Mouse (Mus musculus) E14TG2a.4 (cell line): ENCODE data around the gene Gm26992.
"Not testable (repeated sequence)": the region's sequence is repeated elsewhere in the genome, so short reads cannot be mapped to it uniquely, and the experiment has no call there.

ENCODE experiments used
- CTCF ChIP-seq: conservative IDR thresholded peaks from 2 replicates; pipeline ENCODE4 v1.5.1; 2014; ENCODE audit warnings: low read length
- NANOG ChIP-seq: IDR thresholded peaks from 2 replicates; pipeline ENCODE4 v1.6.1; 2014; ENCODE audit warnings: borderline replicate concordance, low read length, mixed read lengths
- POU5F1 ChIP-seq: IDR thresholded peaks from 2 replicates; pipeline ENCODE4 v1.6.1; 2014; ENCODE audit warnings: low read length, borderline replicate concordance

DNA sequence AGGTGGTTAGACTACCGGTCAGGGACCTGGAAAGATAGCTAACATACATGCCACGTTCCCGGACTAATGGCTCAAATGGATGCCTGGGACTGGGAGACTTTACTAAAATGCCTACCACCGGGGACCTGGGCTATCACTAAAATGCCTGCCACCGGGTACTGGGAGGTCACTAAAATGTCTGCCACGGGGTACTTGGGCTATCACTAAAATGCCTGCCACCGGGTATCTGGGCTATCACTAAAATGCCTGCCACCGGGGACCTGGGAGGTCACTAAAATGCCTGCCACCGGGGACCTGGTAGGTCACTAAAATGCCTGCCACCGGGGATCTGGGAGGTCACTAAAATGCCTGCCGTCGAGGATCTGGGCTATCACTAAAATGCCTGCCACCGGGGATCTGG, 26.6 kb downstream of the Gm26992 start:
- TF ChIP-seq CTCF, NANOG, POU5F1: not testable (repeated sequence)
